Mouse (Mus musculus) retina, postnatal 7 days (tissue): Measurements from ENCODE around the gene Hist1h2ba.

Source experiments
- DNase-seq: peaks from one replicate; pipeline ENCODE4 v3.0.0-alpha.2; 2012; ENCODE audit warnings: low read depth, low spot score

Gene Hist1h2ba

DNA sequence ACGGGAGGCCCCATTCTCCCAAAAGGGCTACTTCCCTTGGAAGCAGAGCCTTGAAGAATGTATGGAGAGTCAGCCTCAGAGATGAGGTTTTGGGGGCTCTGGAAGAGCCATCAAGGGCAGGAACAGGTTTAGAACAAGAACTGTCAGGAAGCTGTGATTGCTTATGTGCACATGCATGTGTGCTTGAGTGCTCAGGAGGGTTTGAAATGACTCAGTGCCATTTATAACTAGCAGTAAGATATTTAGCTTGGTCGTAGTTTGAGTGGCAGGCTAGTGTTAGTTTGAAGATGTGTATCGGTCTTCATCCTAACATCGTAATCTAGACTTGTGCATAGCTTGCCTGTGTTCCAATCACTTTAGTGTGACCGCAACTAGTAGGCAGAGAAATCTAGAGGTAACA lies 27.1 kb downstream of the Hist1h2ba start:
- no peak for DNase-seq

DNA sequence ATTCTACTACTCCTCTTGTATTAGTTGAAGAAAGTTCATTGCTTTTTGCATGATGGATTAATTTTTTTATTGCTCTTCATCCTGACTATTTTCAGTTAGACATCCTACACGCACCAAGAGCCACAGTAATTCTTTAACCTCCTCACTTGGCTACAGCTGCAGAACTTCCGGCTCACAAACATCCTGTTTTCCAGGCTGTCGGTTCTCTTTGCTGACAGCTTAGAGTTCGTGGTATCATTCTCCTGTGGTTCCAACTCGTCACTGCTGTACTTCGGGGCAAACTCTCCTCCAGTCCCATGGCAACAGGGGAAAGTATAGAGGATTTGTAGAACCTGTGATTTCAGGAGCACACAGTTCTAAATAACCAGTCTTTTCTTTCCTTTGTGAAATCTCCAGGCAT lies 35.7 kb downstream of the Hist1h2ba start:
- DNase-seq, result no peak

DNA sequence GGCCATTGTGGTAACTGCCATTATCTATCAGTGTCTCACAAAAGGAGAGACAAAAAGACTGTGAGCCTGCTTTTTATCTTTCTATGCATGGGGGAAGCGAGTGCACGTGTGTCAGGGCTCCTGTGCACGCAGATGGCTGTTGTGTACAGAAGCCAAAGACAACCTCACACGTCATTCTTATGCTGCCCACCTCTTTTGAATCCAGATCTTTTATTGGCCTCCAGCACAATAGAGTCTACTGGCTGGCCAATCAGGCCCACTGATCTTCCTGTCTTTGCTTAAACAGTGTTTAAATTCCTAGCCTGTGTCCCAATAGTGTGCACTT lies 40.7 kb downstream of the Hist1h2ba start:
- DNase-seq, result no peak

DNA sequence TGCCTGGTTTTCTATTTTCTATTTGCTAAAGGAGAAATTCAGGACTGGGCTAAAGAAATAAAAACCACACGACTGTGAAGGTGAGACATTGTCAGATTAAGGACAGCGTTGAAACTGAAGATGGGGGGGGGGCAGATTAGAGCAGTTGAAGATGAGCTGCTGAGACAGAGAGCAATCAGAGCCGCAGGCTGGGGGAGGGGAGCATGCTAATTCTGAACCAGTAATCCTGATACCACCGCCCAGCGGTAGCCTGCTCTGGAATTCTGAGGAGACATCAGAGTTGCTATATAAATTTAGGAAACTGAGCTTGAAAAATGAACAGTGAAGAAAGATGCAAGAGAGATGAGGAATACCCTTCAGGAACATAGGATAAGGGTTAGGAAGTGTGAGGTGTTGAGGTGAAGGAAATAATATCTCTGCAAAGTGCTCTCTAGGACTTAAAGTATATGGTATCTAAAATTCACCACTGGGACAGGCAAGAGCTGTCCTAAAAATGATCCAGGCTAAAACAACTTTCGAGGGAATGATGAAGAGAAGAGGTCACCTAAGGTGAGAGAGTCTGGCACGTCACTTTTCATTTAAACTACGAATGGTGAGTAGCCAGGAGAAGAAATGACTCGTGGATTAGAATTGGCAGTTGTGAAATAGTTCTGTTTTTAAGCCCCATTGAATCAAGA lies 41.2 kb downstream of the Hist1h2ba start:
- DNase-seq, result peak; percentile 31

DNA sequence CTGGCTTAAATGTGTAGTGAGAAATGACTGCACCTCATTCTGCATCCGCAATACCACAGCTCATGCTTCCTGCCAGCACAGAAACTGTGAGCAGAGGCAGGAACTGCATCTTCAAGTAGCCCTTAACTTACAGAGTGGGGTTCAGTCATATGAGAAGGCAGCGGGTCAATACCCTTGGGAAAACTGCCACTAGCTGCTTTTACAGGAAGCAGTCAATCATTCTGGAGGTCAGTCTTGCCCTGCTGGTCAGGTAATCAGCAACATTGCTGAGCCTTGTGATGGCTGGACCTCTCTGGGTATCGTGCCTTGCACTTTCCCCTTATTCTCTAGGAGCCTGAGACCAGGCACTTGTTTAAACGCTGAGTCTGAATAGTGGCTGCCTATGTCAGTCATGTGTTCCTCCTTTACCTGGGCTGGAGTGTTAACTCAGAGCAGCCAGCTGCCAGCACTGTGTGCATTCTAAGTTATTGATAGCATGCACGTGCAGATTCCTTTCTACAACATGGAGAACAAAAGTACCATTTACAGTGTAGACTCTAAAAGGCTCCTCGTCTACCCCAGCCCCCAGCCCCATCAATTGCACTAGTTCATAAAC lies 44.8 kb downstream of the Hist1h2ba start:
- DNase-seq, result no peak

DNA sequence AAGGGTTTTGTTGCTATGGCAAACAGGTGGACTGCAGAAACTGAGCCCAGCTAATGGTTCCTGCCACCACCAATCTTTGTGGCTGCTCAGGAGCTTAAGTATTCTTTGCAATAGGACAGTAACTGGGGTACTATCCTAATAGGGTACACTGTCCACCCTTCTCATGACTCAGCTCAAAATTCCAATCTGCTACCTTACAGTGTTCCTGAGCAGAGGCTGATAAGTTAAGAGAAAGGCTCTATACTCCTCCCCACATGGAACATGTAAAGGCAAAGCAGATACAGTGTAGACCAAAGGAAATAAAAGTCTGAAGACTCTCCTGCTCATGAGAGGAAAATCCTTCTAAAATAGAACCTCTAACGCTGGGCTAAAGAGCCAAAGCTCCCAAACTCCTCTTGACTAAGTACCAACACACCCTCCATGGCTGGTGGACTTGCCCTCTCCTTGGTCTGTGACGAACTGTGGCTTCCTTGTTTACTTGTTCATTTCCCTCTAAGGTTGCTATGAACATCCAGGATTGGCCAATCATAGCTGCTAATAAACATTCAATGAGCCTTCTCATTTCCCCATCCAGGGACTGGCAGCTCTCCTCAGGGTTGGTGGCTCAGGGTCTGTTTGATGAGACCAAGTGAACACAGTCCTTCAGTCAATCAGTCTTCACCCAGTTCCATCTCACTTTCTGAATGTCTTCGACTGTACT lies 46.8 kb downstream of the Hist1h2ba start:
- no peak for DNase-seq

DNA sequence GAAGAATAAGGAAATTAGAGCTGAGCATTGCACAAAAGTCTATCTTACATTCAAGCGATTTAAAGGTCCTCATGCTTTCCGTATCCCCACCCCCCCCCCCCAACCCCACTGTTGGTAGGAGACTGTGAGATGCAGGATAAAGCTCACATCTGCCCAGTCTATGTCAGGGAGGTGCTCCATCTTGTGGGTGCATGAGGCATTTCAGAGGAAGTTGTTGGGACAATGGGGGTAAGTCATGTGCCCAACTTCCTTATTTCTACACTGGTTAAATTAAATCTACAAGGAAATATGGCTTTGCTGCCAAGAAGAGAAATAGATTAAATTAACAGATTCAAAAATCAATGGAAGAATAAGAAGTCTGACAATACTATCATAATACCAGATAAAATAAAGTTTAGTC lies 48.4 kb downstream of the Hist1h2ba start:
- DNase-seq, result no peak
